19 mouse cellular contexts compared by ENCODE assay signal in genomic region chr6:7752885-7753611, GRCm38 (mm10). TPM values are rescaled to one million over a fixed set of nuclear protein-coding genes. Genes with fewer than 3 reads are reported as not detected.
DNase-seq lines count a peak whose midpoint lies in the region; ATAC-seq and TF ChIP-seq lines count a peak whose summit lies in the region.
"Had no signal": no experiment of that assay in that cellular context is flagged by ENCODE, and none has a peak within 500 bp of the region (broad histone marks: within the 10 kb centered on the region; RNA-seq: fewer than 3 reads in every experiment).

No protein-coding gene starts in this region.

- DNase-seq in 416B (ENCODE audit: low read depth) (peak; percentile 16), G1E (ENCODE audit: low spot score) (no peak)
- DNase-seq in adrenal gland, adult 8-10 months = peak; percentile 34
- DNase-seq in cerebellum, adult 2 months = no peak
- DNase-seq in layer of hippocampus, postnatal 10 days (ENCODE audit: low spot score in 2 of 2) = no peak
- DNase-seq: cerebellum, adult 18-20 months; gastrocnemius, postnatal 14 days; heart, adult 2 months; kidney, adult 11 months had no signal

- no peak overlapping the region for H3K4me3 ChIP-seq in G1E (ENCODE audit: low read depth, low read length)
- no peak overlapping the region for H3K4me3 ChIP-seq in intestine, embryonic 15.5 days (replicated peaks)
- no peak overlapping the region for H3K4me3 ChIP-seq in cerebellum, adult 2 months (replicated peaks; ENCODE audit: insufficient read depth, low read depth, low read length)
- H3K4me3 ChIP-seq: embryonic facial prominence, embryonic 10.5 days; forebrain, embryonic 12.5 days; heart, adult 2 months; hindbrain, embryonic 10.5 days; megakaryocyte, embryonic 14.5 days; neural tube, embryonic 15.5 days had no signal

- no peaks in the 10 kb centered on the region for H3K27me3 ChIP-seq in G1E (ENCODE audit: insufficient read depth, low read length)
- H3K27me3 ChIP-seq in intestine, embryonic 15.5 days (replicated peaks) = no peaks in the 10 kb centered on the region
- H3K27me3 ChIP-seq in cerebellum, adult 2 months (ENCODE audit: control insufficient read depth, insufficient read depth, low read length) = no peaks in the 10 kb centered on the region
- H3K27me3 ChIP-seq: forebrain, embryonic 12.5 days; megakaryocyte, embryonic 14.5 days; neural tube, embryonic 15.5 days had no signal

- H3K27ac ChIP-seq in intestine, embryonic 15.5 days = no peak overlapping the region
- H3K27ac ChIP-seq in cerebellum, adult 2 months (ENCODE audit: insufficient read depth, low read length) = no peak overlapping the region
- H3K27ac ChIP-seq: embryonic facial prominence, embryonic 10.5 days; forebrain, embryonic 12.5 days; heart, adult 2 months; hindbrain, embryonic 10.5 days; hindbrain, postnatal 0 days; liver, embryonic 14.5 days; neural tube, embryonic 15.5 days had no signal

- ATAC-seq in G1E (ENCODE audit: extremely low read depth, insufficient number of reproducible peaks, low FRiP score, poor library complexity, severe bottlenecking) = peak; percentile 34
- peak; percentile 48 to 49; a peak in 2 of 4 replicates for ATAC-seq in hematopoietic stem cell, adult 5-6 weeks (replicated peaks in 1 of 2; ENCODE audit: insufficient read depth in 1 of 2, low FRiP score in 2 of 2, low TSS enrichment in 1 of 2, low read depth in 1 of 2, poor library complexity in 2 of 2, severe bottlenecking in 2 of 2)
- ATAC-seq in intestine, embryonic 15.5 days = no peak
- ATAC-seq: hindbrain, postnatal 0 days; midbrain, embryonic 16.5 days had no signal

- TF ChIP-seq CTCF in G1E (IDR thresholded peaks at IDR 0.05; ENCODE audit: low read depth, low read length) = no peak
- TF ChIP-seq CTCF in cerebellum, adult 2 months (IDR thresholded peaks at IDR 0.05; ENCODE audit: borderline replicate concordance, insufficient read depth, low read depth, low read length) = no peak

- no peak overlapping the region for H3K9ac ChIP-seq in intestine, embryonic 15.5 days
- H3K9ac ChIP-seq: forebrain, embryonic 12.5 days; liver, embryonic 14.5 days; neural tube, embryonic 15.5 days had no signal

- H3K4me2 ChIP-seq in intestine, embryonic 15.5 days (replicated peaks) = no peak overlapping the region
- H3K4me2 ChIP-seq: forebrain, embryonic 12.5 days; neural tube, embryonic 15.5 days had no signal

- 40% methylated on average over 5 of the region's 5 CpGs for WGBS in intestine, embryonic 15.5 days
- WGBS in cerebellum, adult 2 months = 56% methylated on average over 5 of the region's 5 CpGs

- H3K36me3 ChIP-seq in G1E (replicated peaks) = no peaks in the 10 kb centered on the region
- no peaks in the 10 kb centered on the region for H3K36me3 ChIP-seq in intestine, embryonic 15.5 days
- H3K36me3 ChIP-seq: embryonic facial prominence, embryonic 10.5 days; forebrain, embryonic 12.5 days; hindbrain, embryonic 10.5 days; neural tube, embryonic 15.5 days had no signal

- TF ChIP-seq POLR2A in cerebellum, adult 2 months (IDR thresholded peaks at IDR 0.05; ENCODE audit: borderline replicate concordance, insufficient read depth, low read length) = no peak

- H3K4me1 ChIP-seq in G1E (ENCODE audit: insufficient read depth, low read depth, low read length) = peaks cover 13% of the 10 kb centered on the region
- no peaks in the 10 kb centered on the region for H3K4me1 ChIP-seq in intestine, embryonic 15.5 days (replicated peaks)
- no peaks in the 10 kb centered on the region for H3K4me1 ChIP-seq in cerebellum, adult 2 months (ENCODE audit: control insufficient read depth, insufficient read depth, low read length)
- H3K4me1 ChIP-seq: embryonic facial prominence, embryonic 10.5 days; forebrain, embryonic 12.5 days; neural tube, embryonic 15.5 days had no signal

- no peaks in the 10 kb centered on the region for H3K9me3 ChIP-seq in G1E (replicated peaks)
- no peaks in the 10 kb centered on the region for H3K9me3 ChIP-seq in intestine, embryonic 15.5 days
- H3K9me3 ChIP-seq: embryonic facial prominence, embryonic 10.5 days; forebrain, embryonic 12.5 days; hindbrain, embryonic 10.5 days; megakaryocyte, embryonic 14.5 days; neural tube, embryonic 15.5 days had no signal

RNA-seq across cellular contexts. Expression of gene Asns, which starts 60.0 kb away (rescaled TPM):
- total RNA-seq in G1E (2014; fragmentation: Nextera tagmentation) (2,154 and 2,258 TPM in 2 replicates), G1E (2017) (588 and 621 TPM in 2 replicates)
- 100 and 103 TPM in 2 replicates for polyA plus RNA-seq in G1E (2012)
- total RNA-seq in adrenal gland, adult 8-10 months (2022) = 10 to 100 TPM; 18.1 to 48.1 (median 35.5) TPM
- 19.4 and 45.4 TPM in 2 replicates for total RNA-seq in hematopoietic stem cell, adult 5-6 weeks (2017)
- 114 and 122 TPM in 2 replicates for polyA plus RNA-seq in intestine, embryonic 15.5 days (2015; fragmentation: Nextera tagmentation; extraction: Ambion mirVana)
- polyA plus RNA-seq in cerebellum, adult 2 months (2012; rRNA removed) = 85.4 and 89.9 TPM in 2 replicates
- 100 to 1,000 TPM; 108 to 109 TPM for total RNA-seq in layer of hippocampus, postnatal 10 days (2021)

Comparison
In these comparisons a context has a peak if more than half of its experiments do, and no peak if none do; other contexts are left out.
1. DNase-seq: peak in 416B (single experiment) and adrenal gland, adult 8-10 months (single experiment); none in G1E (single experiment), cerebellum, adult 2 months (0 of 2) and layer of hippocampus, postnatal 10 days (0 of 2).
2. RNA of gene Asns, which starts 60.0 kb away (total RNA-seq): 588 to 2,258 TPM in G1E; 108 to 109 TPM in layer of hippocampus, postnatal 10 days, 19.4 to 45.4 TPM in hematopoietic stem cell, adult 5-6 weeks and 18.1 to 48.1 TPM in adrenal gland, adult 8-10 months; every median in the first group is over 4 times any median in the second.